Mouse (Mus musculus): ENCODE results near the gene Spin2-ps6. TPM values are rescaled to one million over a fixed set of nuclear protein-coding genes. Genes with fewer than 3 reads are reported as not detected.
"Not testable (repeated sequence)": the region's sequence is repeated elsewhere in the genome, so short reads cannot be mapped to it uniquely, and the experiment has no call there.

Spin2-ps6 gene
- not detected in 2 replicates for polyA plus RNA-seq (2015; fragmentation: Nextera tagmentation; extraction: Ambion mirVana)

DNA sequence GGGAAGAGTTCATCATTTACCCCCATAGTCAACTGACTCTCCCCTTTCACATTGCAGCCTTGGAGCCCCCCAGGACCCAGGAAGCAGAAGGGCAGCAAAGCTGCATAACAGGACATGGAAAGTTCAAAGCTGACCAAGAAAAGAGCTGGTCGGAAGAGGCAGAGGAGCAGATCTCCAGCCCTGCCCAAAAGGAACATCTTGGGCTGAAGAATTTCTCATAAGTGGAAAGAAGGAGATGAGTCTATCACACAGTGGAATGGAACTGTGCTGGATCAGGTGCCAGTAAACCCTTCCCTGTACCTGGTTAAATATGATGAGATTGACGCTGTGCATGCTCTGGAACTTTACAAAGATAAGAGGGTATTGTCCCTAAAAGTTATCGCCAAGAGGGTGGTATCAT lies at the start of gene Spin2-ps6:
Gene Spin2-ps6, plus strand, starts transcription at position 301 of the 400 bp plus-strand sequence.
- H3K4me3 ChIP-seq (ENCODE audit: low read length); H3K36me3 ChIP-seq (ENCODE audit: control insufficient read depth, insufficient read depth, low read length); H3K27me3 ChIP-seq (replicated peaks; ENCODE audit: control insufficient read depth, insufficient read depth, low read length); H3K4me1 ChIP-seq (ENCODE audit: control insufficient read depth, insufficient read depth, low read length); H3K27ac ChIP-seq (ENCODE audit: low read length); H3K9me3 ChIP-seq (ENCODE audit: control insufficient read depth, low read length); ATAC-seq; H3K4me2 ChIP-seq (ENCODE audit: low read depth, low read length); H3K9ac ChIP-seq (ENCODE audit: low read depth, low read length): not testable (repeated sequence)
- 100% methylated on average over 1 of the region's 3 CpGs for WGBS

Other genes with a start within 250 kb of the Spin2-ps6 start
- not detected in 2 replicates for gene Btbd35f12, start 78.5 kb downstream of the Spin2-ps6 start, polyA plus RNA-seq (2015; fragmentation: Nextera tagmentation; extraction: Ambion mirVana)

Data from intestine, embryonic 16.5 days (tissue).